Mouse (Mus musculus) forebrain, embryonic 13.5 days (tissue): ENCODE results near the gene Sez6l. TPM values are rescaled to one million over a fixed set of nuclear protein-coding genes. Genes with fewer than 3 reads are reported as not detected.

Source experiments
- ATAC-seq: fragments of 200-750 bp; cut with Nextera tagmentation; 2 replicates; pipeline ENCODE4 v1.8.0; 2017
- H3K27ac ChIP-seq: fragments of 300-500 bp; sonication (generic); 2 replicates; pipeline ENCODE4 v1.5.1; 2015; ENCODE audit warnings: inconsistent platforms, mild to moderate bottlenecking, moderate library complexity
- H3K27me3 ChIP-seq: fragments of 300-500 bp; sonication (generic); 2 replicates; pipeline ENCODE4 v1.6.1; 2015; ENCODE audit warnings: mild to moderate bottlenecking, inconsistent platforms
- H3K36me3 ChIP-seq: fragments of 300-500 bp; sonication (generic); 2 replicates; pipeline ENCODE4 v1.6.1; 2015; ENCODE audit warnings: mild to moderate bottlenecking, inconsistent platforms; ENCODE audit not compliant: poor library complexity, severe bottlenecking
- H3K4me1 ChIP-seq: fragments of 300-500 bp; sonication (generic); 2 replicates; pipeline ENCODE4 v1.6.1; 2015; ENCODE audit warnings: inconsistent platforms
- H3K4me2 ChIP-seq: fragments of 300-500 bp; sonication (generic); 2 replicates; pipeline ENCODE4 v1.6.1; 2015; ENCODE audit warnings: inconsistent platforms, mild to moderate bottlenecking, moderate library complexity
- H3K4me3 ChIP-seq: fragments of 300-500 bp; sonication (generic); 2 replicates; pipeline ENCODE4 v1.5.1; 2015; ENCODE audit warnings: mild to moderate bottlenecking, inconsistent platforms
- H3K9ac ChIP-seq: fragments of 300-500 bp; sonication (generic); 2 replicates; pipeline ENCODE4 v1.6.1; 2015; ENCODE audit warnings: mild to moderate bottlenecking, inconsistent platforms
- H3K9me3 ChIP-seq: fragments of 300-500 bp; sonication (generic); replicated peaks from 2 replicates; pipeline ENCODE4 v1.6.1; 2016; ENCODE audit warnings: inconsistent platforms
- WGBS: fragments of 180-500 bp; shearing (Covaris S2); methylation state at CpG from one replicate; pipeline ENCODE4 v1.1.7; 2015; 5-methylcytosine and 5-hydroxymethylcytosine counted together
- polyA plus RNA-seq: library from polyadenylated mRNA; unstranded; fragments of >200 nt; fragmentation: Nextera tagmentation; extraction: Ambion mirVana; gene quantifications from 2 replicates; pipeline ENCODE4 v1.2.1, GENCODE M21; 2015

The Sez6l gene
- polyA plus RNA-seq, 1 experiment from 2014 or later: 22.5 TPM

DNA sequence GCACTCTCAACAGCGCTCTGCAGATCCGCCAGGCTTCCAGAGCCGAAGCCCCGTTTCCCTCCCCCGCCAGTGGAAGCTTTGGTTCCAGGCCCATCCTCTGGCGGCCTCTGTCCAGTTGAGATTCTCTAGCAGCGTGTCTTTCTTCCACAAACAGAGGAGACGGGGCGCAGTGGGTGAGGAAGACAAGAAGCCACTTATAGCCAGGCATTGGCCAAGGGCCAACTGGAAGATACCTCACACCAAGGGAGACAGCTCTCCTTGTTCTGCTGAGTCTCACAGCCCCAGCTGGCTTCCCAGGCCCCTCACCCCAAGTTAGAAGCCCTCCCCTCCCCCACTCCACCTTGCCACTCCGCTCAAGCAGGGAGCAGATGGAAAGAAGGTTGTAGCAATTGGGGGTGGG is 765 bp upstream of the Sez6l start:
- Histone ChIP-seq H3K9me3 (no peaks in the 10 kb centered on the region), H3K4me1 (peaks cover 55% of the 10 kb centered on the region), H3K4me2 (peak overlapping the region; percentile 83), H3K9ac (peak overlapping the region; percentile 89), H3K27ac (peak overlapping the region; percentile 89), H3K36me3 (no peaks in the 10 kb centered on the region), H3K4me3 (peak overlapping the region; percentile 63), H3K27me3 (peaks cover 30% of the 10 kb centered on the region)
- WGBS: 6% methylated on average over 10 of the region's 10 CpGs
- ATAC-seq: peak; percentile 22; the same call in 1 of the 2 replicates

DNA sequence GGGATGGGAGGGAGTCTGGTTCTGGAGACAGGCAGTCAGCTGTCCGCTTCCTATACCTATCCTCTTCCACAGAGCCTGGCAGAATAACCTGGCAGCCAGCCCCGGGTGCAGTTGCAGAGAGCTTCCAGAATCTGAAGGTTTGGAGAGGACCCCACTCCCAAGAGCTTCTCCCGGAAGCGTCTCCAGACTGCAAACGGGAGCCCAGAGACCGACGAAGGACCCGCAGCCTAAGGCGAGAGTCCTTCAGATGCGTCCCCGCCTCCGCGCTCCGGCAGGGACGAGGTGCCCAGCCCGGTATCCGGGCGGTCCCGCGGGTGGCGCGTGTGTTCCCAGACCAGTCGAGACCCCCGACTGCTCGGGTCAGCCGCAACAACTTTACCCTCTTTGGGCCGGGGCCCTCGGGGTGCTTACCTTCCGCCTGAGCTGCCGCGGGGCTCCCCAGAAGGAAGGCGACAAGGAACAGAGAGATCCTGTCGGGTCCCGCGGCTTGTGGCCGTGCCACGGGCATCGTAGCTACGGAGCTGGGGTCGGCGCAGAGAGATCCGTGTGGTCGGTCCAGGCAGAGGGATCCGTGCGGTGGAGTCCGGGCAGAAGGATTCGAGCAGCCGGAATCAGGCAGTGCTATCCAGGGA is 508 bp downstream of the Sez6l start:
- peak overlapping the region; percentile 63 for H3K4me3 ChIP-seq
- WGBS: under 1% methylated on average over 48 of the region's 48 CpGs
- peak overlapping the region; percentile 83 for H3K4me2 ChIP-seq
- ATAC-seq: peak; percentile 48
- peaks cover 30% of the 10 kb centered on the region for H3K27me3 ChIP-seq
- peaks cover 56% of the 10 kb centered on the region for H3K4me1 ChIP-seq
- no peaks in the 10 kb centered on the region for H3K9me3 ChIP-seq
- peak overlapping the region; percentile 89 for H3K27ac ChIP-seq
- peak overlapping the region; percentile 89 for H3K9ac ChIP-seq
- H3K36me3 ChIP-seq: no peaks in the 10 kb centered on the region

DNA sequence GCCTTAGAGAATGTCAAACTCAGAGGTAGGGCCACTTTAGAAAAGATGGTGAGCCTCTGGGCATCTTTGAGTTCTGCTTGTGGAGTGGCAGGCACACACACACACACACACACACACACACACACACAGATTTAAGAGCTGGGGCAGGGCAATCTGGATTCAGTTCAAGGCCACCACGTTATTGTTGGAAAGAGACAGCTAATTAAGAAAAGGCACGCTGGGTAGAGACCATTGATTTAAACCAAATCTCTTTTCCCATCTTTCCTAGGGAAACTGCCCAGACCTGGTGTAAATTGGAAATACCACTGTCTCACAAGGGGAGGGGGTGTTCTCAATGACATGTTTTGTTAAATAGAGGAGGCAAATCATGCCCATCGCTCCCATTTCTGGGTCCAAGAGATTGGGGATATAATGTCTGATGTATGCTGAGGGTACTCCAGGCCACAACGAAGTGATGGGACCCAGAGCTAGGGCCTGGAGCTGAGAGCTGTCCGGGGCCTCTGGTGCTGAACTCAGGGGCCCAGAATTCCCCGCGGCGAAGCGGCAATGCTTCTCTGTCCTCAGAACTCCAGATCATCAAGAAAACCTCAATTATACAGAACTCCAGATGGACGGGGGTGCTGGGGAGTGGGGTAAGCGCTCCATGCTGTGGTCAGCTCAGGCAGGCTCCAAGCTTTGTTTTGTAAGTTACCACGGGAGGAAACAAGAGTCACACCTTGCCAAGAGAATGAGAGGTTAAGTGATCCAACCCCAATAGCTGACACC is 1.7 kb downstream of the Sez6l start:
- no peak for ATAC-seq
- Histone ChIP-seq H3K36me3 (no peaks in the 10 kb centered on the region), H3K9me3 (no peaks in the 10 kb centered on the region), H3K27me3 (peaks cover 24% of the 10 kb centered on the region), H3K4me3 (peak overlapping the region; percentile 63), H3K9ac (peak overlapping the region; percentile 89), H3K4me1 (peaks cover 56% of the 10 kb centered on the region), H3K4me2 (peak overlapping the region; percentile 83), H3K27ac (no peak overlapping the region)
- WGBS: 6% methylated on average over 12 of the region's 12 CpGs

DNA sequence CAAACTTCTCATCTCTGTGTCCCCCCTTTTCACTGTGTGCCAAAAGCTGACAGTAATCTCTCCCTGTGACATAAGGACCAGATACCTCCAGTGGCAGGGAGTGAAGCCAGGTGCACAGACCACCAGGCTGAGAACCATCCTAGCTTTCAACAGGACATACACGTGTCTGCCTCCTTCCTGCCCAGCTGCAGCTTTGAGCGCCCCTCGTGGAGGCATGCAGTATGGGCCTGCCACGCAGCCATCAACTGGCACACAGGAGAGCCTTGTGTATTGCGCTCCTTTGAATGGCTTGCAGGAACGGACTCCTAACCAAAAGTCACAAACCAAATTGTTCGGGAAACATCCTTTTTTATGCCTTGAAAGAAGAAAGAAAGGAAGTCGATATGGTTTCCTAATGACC is 3.1 kb downstream of the Sez6l start:
- Histone ChIP-seq H3K27ac (0 out of 2 replicates have a peak overlapping the region, but pooled peaks have one; percentile 20), H3K9ac (no peak overlapping the region), H3K4me3 (peak overlapping the region; percentile 63), H3K4me1 (peaks cover 56% of the 10 kb centered on the region), H3K4me2 (peak overlapping the region; percentile 83), H3K9me3 (no peaks in the 10 kb centered on the region), H3K36me3 (no peaks in the 10 kb centered on the region), H3K27me3 (peaks cover 23% of the 10 kb centered on the region)
- 6% methylated on average over 8 of the region's 8 CpGs for WGBS
- peak; percentile 77 for ATAC-seq

DNA sequence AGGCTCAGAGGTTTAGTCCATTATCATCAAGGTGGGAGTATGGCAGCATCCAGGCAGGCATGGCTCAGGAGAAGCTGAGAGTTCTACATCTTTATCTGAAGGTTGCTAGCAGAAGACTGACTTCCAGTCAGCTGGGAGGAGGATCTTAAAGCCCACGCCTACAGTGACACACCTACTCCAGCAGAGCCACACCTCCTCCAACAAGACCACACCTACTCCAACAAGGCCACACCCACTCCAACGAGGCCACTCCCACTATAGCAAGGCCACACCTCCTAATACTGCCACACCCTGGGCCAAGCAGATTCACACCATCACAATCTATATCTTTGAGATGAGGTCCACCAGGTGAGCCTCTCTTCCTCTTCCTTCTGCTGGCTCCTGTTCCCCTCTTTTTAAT is 4.8 kb downstream of the Sez6l start:
- no peaks in the 10 kb centered on the region for H3K9me3 ChIP-seq
- no peak overlapping the region for H3K4me3 ChIP-seq
- peaks cover 18% of the 10 kb centered on the region for H3K27me3 ChIP-seq
- 67% methylated on average over 2 of the region's 2 CpGs for WGBS
- H3K36me3 ChIP-seq: no peaks in the 10 kb centered on the region
- H3K27ac ChIP-seq: no peak overlapping the region
- no peak for ATAC-seq
- no peak overlapping the region for H3K9ac ChIP-seq
- no peak overlapping the region for H3K4me2 ChIP-seq
- peaks cover 50% of the 10 kb centered on the region for H3K4me1 ChIP-seq

DNA sequence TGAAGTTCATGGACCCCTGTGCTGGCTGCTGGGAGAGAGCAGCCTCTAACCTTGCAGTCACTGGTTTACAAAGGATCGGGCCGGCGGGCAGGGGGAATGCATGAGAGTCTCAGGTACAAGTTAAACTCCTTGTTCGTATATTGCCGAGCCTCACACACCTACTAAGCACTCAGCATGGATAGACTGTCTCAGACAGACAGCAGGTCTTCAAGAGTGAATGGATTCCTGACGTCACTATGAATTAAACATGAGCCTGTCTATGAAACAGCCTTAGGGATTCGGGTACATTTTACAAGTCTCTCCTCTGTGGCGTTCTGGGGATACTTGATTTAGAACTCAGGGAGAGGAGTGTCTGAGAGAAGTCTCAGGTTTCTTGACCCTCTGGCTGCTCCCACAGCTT is 11.5 kb downstream of the Sez6l start:
- no peaks in the 10 kb centered on the region for H3K9me3 ChIP-seq
- no peak overlapping the region for H3K9ac ChIP-seq
- 46% methylated on average over 8 of the region's 8 CpGs for WGBS
- no peak overlapping the region for H3K4me3 ChIP-seq
- H3K27ac ChIP-seq: no peak overlapping the region; the same call in 1 of the 2 replicates
- ATAC-seq: 0 out of 2 replicates have a peak, but pooled peaks have one; percentile 44
- peaks cover 46% of the 10 kb centered on the region for H3K4me1 ChIP-seq
- no peaks in the 10 kb centered on the region for H3K27me3 ChIP-seq
- H3K36me3 ChIP-seq: no peaks in the 10 kb centered on the region
- H3K4me2 ChIP-seq: no peak overlapping the region

DNA sequence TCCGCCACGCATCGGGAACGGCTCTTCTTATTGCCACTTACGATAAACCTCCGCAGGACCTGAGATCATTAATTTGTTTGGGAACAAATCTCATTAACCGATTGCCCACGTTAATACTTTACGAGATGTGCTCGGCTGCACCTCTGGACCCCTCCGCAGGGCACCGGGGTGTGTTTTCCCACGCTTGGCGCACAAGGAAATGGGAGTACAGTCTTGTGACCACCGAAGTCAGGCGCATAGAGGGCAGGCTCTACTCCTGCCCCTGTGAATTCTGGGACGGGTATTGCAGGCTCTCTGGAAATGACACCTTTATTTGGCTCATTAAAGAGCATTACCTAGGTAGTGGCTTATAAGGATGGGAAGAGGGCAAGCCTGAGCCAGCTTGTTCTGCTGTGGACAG is 11.9 kb downstream of the Sez6l start:
- Histone ChIP-seq H3K36me3 (no peaks in the 10 kb centered on the region), H3K4me3 (no peak overlapping the region), H3K27me3 (no peaks in the 10 kb centered on the region), H3K9ac (no peak overlapping the region), H3K27ac (no peak overlapping the region), H3K4me1 (peaks cover 47% of the 10 kb centered on the region), H3K9me3 (no peaks in the 10 kb centered on the region), H3K4me2 (no peak overlapping the region)
- no peak for ATAC-seq
- 88% methylated on average over 17 of the region's 17 CpGs for WGBS

DNA sequence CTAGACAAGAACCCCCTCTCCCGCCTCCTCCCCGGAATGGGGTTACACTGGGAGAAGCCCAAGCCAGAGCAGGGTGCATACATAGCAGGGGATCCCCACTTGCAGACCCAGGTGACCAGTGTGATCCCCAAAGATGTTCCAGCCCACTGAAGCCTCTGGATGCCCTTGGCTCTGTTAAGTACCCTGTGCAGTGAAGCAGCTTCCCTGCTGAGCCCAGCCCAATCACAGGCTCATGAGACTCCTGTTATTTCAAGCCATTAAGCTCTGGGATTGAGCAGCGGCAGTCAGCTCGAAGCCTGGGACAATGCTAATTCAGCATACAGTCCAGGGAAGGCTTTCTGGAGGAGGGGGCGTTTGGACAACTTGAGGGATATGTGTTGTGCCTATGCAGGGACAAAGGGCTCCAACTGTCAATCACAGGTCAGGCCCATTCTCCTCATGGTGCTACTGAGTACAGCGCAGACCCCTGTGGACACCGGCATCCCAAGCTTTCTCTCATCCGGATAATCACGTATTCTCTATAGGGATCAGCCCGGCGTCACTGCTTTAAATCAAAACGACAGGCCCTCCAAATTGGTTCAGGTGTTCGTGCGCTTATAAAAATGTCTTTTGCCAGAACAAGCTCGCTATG is 16.0 kb downstream of the Sez6l start:
- no peak overlapping the region for H3K9ac ChIP-seq
- no peaks in the 10 kb centered on the region for H3K27me3 ChIP-seq
- H3K36me3 ChIP-seq: no peaks in the 10 kb centered on the region
- H3K4me3 ChIP-seq: no peak overlapping the region
- WGBS: 14% methylated on average over 15 of the region's 15 CpGs
- peak overlapping the region; percentile 2; the same call in 1 of the 2 replicates for H3K4me2 ChIP-seq
- peaks cover 39% of the 10 kb centered on the region for H3K4me1 ChIP-seq
- peak; percentile 52; the same call in 1 of the 2 replicates for ATAC-seq
- peak overlapping the region; percentile 60 for H3K27ac ChIP-seq
- no peaks in the 10 kb centered on the region for H3K9me3 ChIP-seq

DNA sequence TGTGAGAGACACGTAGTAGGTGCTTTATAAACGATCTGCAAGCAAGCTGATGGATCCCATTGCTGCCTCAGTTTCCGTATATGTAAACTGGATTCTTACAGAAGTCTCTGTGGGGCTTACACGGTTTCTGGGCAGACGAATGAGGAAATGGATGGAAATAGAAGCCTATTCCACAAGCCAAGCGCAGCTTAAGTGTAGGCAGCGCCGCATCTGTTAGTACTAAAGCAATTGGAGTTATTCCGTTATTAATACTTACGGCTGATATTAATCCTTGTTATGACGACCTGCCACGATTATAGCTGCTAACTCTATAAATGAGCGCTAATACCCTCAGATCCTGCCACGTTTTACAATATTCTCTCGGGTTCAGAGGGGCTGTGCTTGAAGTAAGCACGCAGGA is 16.8 kb downstream of the Sez6l start:
- ATAC-seq: no peak
- Histone ChIP-seq H3K4me2 (no peak overlapping the region), H3K27ac (no peak overlapping the region), H3K4me3 (no peak overlapping the region), H3K9me3 (no peaks in the 10 kb centered on the region), H3K9ac (no peak overlapping the region), H3K27me3 (no peaks in the 10 kb centered on the region), H3K36me3 (no peaks in the 10 kb centered on the region), H3K4me1 (peaks cover 31% of the 10 kb centered on the region)
- WGBS: 78% methylated on average over 16 of the region's 16 CpGs

DNA sequence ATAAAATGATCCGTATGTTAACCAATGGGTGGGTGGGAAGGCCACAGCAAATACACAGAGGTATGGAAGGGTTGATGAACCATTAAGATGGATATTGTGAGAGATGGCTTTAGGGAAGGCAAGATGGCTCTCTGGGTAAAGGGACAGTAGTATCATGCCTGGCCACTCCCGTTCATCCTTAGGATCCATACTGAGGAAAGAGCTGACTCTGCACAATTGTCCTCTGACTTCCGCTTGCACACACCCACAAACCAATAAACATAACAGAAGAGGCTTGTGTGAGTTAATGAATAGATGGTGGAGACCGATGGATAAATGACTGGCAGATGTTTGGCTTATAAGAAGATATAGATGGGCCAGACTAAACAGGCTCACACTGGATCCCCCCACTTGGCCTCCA is 19.6 kb downstream of the Sez6l start:
- H3K27ac ChIP-seq: no peak overlapping the region
- no peaks in the 10 kb centered on the region for H3K36me3 ChIP-seq
- no peaks in the 10 kb centered on the region for H3K9me3 ChIP-seq
- no peaks in the 10 kb centered on the region for H3K27me3 ChIP-seq
- peaks cover 36% of the 10 kb centered on the region for H3K4me1 ChIP-seq
- no peak overlapping the region for H3K4me3 ChIP-seq
- H3K9ac ChIP-seq: no peak overlapping the region
- no peak for ATAC-seq
- H3K4me2 ChIP-seq: no peak overlapping the region
- 88% methylated on average over 4 of the region's 4 CpGs for WGBS

DNA sequence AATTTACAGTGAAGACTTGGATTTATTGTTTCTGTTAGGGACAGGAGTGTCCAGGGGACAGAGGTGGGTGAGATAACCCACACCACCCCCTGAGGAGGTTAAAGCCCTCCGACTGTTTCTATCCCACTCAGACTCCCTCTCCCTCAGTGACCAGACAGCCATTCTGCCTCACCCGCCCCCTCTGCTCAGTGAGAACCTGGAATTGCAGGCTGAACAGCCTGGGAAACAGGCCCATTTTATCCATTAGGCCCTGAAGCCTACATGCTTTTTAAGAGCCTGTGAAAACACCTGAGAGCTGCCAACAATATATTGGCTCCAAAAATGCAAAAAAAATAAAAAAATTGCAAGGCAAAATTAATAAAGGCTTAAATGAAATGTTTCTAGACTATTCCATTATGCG is 20.3 kb downstream of the Sez6l start:
- no peaks in the 10 kb centered on the region for H3K36me3 ChIP-seq
- no peak overlapping the region for H3K9ac ChIP-seq
- H3K4me1 ChIP-seq: peaks cover 36% of the 10 kb centered on the region
- 78% methylated on average over 3 of the region's 3 CpGs for WGBS
- no peaks in the 10 kb centered on the region for H3K27me3 ChIP-seq
- H3K9me3 ChIP-seq: no peaks in the 10 kb centered on the region
- no peak for ATAC-seq
- no peak overlapping the region for H3K4me2 ChIP-seq
- H3K4me3 ChIP-seq: no peak overlapping the region
- H3K27ac ChIP-seq: no peak overlapping the region

DNA sequence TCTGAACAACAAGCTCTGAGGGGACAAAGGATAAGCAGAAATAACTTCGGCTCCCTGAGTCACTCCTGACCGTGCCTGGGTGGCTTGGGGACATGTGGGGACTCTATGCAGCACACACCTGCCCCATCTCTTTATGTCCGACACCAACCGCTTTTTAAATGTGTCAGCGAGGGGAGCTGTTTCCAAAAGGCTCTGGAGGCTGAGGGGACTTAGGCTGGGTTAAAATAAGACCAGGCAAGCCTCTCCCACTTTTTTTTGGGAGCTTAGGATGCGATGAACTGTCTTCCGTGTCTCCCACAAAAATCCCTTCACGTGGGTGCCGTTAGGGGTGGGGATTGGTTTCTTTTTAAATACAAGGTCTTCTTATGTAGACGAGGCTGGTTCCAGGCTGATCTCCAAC is 22.5 kb downstream of the Sez6l start:
- no peaks in the 10 kb centered on the region for H3K36me3 ChIP-seq
- H3K9me3 ChIP-seq: no peaks in the 10 kb centered on the region
- H3K4me3 ChIP-seq: no peak overlapping the region
- WGBS: 70% methylated on average over 10 of the region's 10 CpGs
- peaks cover 44% of the 10 kb centered on the region for H3K4me1 ChIP-seq
- no peaks in the 10 kb centered on the region for H3K27me3 ChIP-seq
- H3K9ac ChIP-seq: no peak overlapping the region
- ATAC-seq: no peak
- H3K27ac ChIP-seq: no peak overlapping the region
- no peak overlapping the region for H3K4me2 ChIP-seq
